ENCODE assay signal across 13 mouse cellular contexts in the genomic region with DNA sequence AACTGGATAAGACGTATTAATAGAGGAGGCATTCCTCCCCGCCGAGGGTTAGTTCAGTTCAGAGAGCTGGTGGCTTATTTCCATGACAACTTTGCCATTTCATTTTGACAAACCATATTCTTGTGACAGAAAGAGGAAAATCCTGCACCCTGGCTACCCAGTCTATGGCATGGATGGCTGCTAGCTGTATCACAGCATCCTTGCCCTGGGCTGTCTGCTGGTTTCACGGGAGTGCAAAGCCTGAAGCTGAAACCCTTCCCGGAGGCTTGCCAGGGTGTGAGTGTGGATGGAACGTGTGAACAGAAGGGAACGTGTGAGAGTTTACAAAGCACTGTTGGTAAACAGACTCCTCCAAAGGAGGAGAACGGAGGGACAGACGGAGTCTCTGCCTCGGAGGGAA.
DNase-seq lines count a peak whose midpoint lies in the region; ATAC-seq and TF ChIP-seq lines count a peak whose summit lies in the region.
"Had no signal": no experiment of that assay in that cellular context is flagged by ENCODE, and none has a peak within 500 bp of the region (broad histone marks: within the 10 kb centered on the region; RNA-seq: fewer than 3 reads in every experiment).

No protein-coding gene starts in this region.

- 53% methylated on average over 10 of the region's 10 CpGs for WGBS in limb, embryonic 14.5 days
- 49% methylated on average over 10 of the region's 10 CpGs for WGBS in limb, embryonic 10.5 days
- 53% methylated on average over 10 of the region's 10 CpGs for WGBS in forebrain, embryonic 11.5 days
- 20% methylated on average over 10 of the region's 10 CpGs for WGBS in forebrain, embryonic 16.5 days
- WGBS in midbrain, embryonic 16.5 days: 38% methylated on average over 10 of the region's 10 CpGs
- 71% methylated on average over 10 of the region's 10 CpGs for WGBS in lung, postnatal 0 days
- 83% methylated on average over 10 of the region's 10 CpGs for WGBS in heart, adult 2 months

- H3K9ac ChIP-seq in limb, embryonic 14.5 days (ENCODE audit: low read depth, low read length, severe bottlenecking): no peak overlapping the region
- no peak overlapping the region for H3K9ac ChIP-seq in forebrain, embryonic 11.5 days (ENCODE audit: low read length)
- H3K9ac ChIP-seq in forebrain, embryonic 16.5 days (replicated peaks; ENCODE audit: low read depth, low read length): no peak overlapping the region
- H3K9ac ChIP-seq in midbrain, embryonic 16.5 days (ENCODE audit: low read depth, low read length): 0 out of 2 replicates have a peak overlapping the region, but pooled peaks have one; percentile 18
- H3K9ac ChIP-seq in lung, postnatal 0 days (replicated peaks; ENCODE audit: low read depth): no peak overlapping the region
- H3K9ac ChIP-seq in heart, adult 2 months (ENCODE audit: low read depth, low read length): no peak overlapping the region
- H3K9ac ChIP-seq: limb, embryonic 13.5 days had no signal

- no peak for ATAC-seq in limb, embryonic 14.5 days (ENCODE audit: low FRiP score, low read depth)
- ATAC-seq in forebrain, embryonic 11.5 days (replicated peaks; ENCODE audit: low FRiP score): no peak
- peak; percentile 74 for ATAC-seq in forebrain, embryonic 16.5 days
- peak; percentile 41; the same call in 1 of the 2 replicates for ATAC-seq in midbrain, embryonic 16.5 days
- ATAC-seq in lung, postnatal 0 days: no peak
- ATAC-seq: activated CD4-positive, CD25-positive, alpha-beta regulatory T cell, adult 4 months had no signal

- H3K27ac ChIP-seq in limb, embryonic 14.5 days (replicated peaks; ENCODE audit: low read depth, low read length): 0 out of 2 replicates have a peak overlapping the region, but pooled peaks have one; percentile 26
- no peak overlapping the region for H3K27ac ChIP-seq in limb, embryonic 10.5 days
- peak overlapping the region; percentile 59 for H3K27ac ChIP-seq in forebrain, embryonic 11.5 days (ENCODE audit: low read depth, low read length)
- peak overlapping the region; percentile 19; the same call in 1 of the 2 replicates for H3K27ac ChIP-seq in forebrain, embryonic 16.5 days (ENCODE audit: low read length)
- H3K27ac ChIP-seq in midbrain, embryonic 16.5 days (ENCODE audit: low read length): peak overlapping the region; percentile 69
- no peak overlapping the region for H3K27ac ChIP-seq in lung, postnatal 0 days (ENCODE audit: low read length)
- H3K27ac ChIP-seq in heart, adult 2 months: no peak overlapping the region
- H3K27ac ChIP-seq: kidney, postnatal 0 days; limb, embryonic 13.5 days had no signal

- no peak for TF ChIP-seq POLR2A in limb, embryonic 14.5 days (IDR thresholded peaks at IDR 0.05; ENCODE audit: borderline replicate concordance, extremely low read depth, insufficient read depth, insufficient read length)
- TF ChIP-seq POLR2A in heart, adult 2 months (IDR thresholded peaks at IDR 0.05; ENCODE audit: insufficient read depth, low read depth, low read length): no peak

- no peak for TF ChIP-seq CTCF in lung, postnatal 0 days (IDR thresholded peaks at IDR 0.05)
- TF ChIP-seq CTCF in heart, adult 2 months (IDR thresholded peaks at IDR 0.05): no peak

- TF ChIP-seq EP300 in lung, postnatal 0 days (IDR thresholded peaks at IDR 0.05): no peak
- no peak for TF ChIP-seq EP300 in heart, adult 2 months (IDR thresholded peaks at IDR 0.05; ENCODE audit: insufficient read depth, low read depth, low read length)

- intact Hi-C loops in heart, adult 2 months (cut with DNase I): no loop called here

- H3K9me3 ChIP-seq in limb, embryonic 14.5 days (ENCODE audit: control insufficient read depth, low read length): no peaks in the 10 kb centered on the region
- no peaks in the 10 kb centered on the region for H3K9me3 ChIP-seq in limb, embryonic 10.5 days (replicated peaks)
- no peaks in the 10 kb centered on the region for H3K9me3 ChIP-seq in forebrain, embryonic 11.5 days (ENCODE audit: control insufficient read depth, low read length)
- H3K9me3 ChIP-seq in forebrain, embryonic 16.5 days (ENCODE audit: control insufficient read depth, low read length): no peaks in the 10 kb centered on the region
- no peaks in the 10 kb centered on the region for H3K9me3 ChIP-seq in midbrain, embryonic 16.5 days (replicated peaks; ENCODE audit: control insufficient read depth, low read length, poor library complexity, severe bottlenecking)
- H3K9me3 ChIP-seq in lung, postnatal 0 days (ENCODE audit: low read length): no peaks in the 10 kb centered on the region
- H3K9me3 ChIP-seq: limb, embryonic 13.5 days had no signal

- no peak overlapping the region for H3K4me2 ChIP-seq in limb, embryonic 14.5 days (replicated peaks; ENCODE audit: low read depth, low read length, severe bottlenecking)
- no peak overlapping the region for H3K4me2 ChIP-seq in forebrain, embryonic 11.5 days (ENCODE audit: low read depth, low read length, severe bottlenecking)
- no peak overlapping the region for H3K4me2 ChIP-seq in forebrain, embryonic 16.5 days (ENCODE audit: low read length)
- 0 out of 2 replicates have a peak overlapping the region, but pooled peaks have one; percentile 20 for H3K4me2 ChIP-seq in midbrain, embryonic 16.5 days (ENCODE audit: low read length)
- H3K4me2 ChIP-seq in lung, postnatal 0 days (replicated peaks; ENCODE audit: low read depth, low read length): no peak overlapping the region
- H3K4me2 ChIP-seq: limb, embryonic 13.5 days had no signal

- no peak for DNase-seq in limb, embryonic 14.5 days (ENCODE audit: low spot score)
- DNase-seq in limb, embryonic 10.5 days (ENCODE audit: low spot score): no peak
- DNase-seq in forebrain, embryonic 11.5 days (ENCODE audit: low spot score): no peak
- DNase-seq in lung, postnatal 0 days (ENCODE audit: low spot score): no peak
- DNase-seq in heart, adult 2 months: no peak
- DNase-seq: cerebellum, adult 11-12 months; lung, adult 18-20 months; thymus, adult 18-20 months had no signal

- no peaks in the 10 kb centered on the region for H3K27me3 ChIP-seq in limb, embryonic 14.5 days (ENCODE audit: control insufficient read depth, insufficient read depth, low read length)
- no peaks in the 10 kb centered on the region for H3K27me3 ChIP-seq in limb, embryonic 10.5 days (ENCODE audit: low read depth, poor library complexity, severe bottlenecking)
- H3K27me3 ChIP-seq in forebrain, embryonic 11.5 days (ENCODE audit: control insufficient read depth, insufficient read depth, low read length): no peaks in the 10 kb centered on the region
- H3K27me3 ChIP-seq in forebrain, embryonic 16.5 days (replicated peaks; ENCODE audit: control insufficient read depth, insufficient read depth, low read length): no peaks in the 10 kb centered on the region
- H3K27me3 ChIP-seq in midbrain, embryonic 16.5 days (ENCODE audit: control insufficient read depth, insufficient read depth, low read depth, low read length): no peaks in the 10 kb centered on the region
- H3K27me3 ChIP-seq in lung, postnatal 0 days (replicated peaks; ENCODE audit: insufficient read depth, low read length): no peaks in the 10 kb centered on the region
- H3K27me3 ChIP-seq in heart, adult 2 months (ENCODE audit: control insufficient read depth, insufficient read depth, low read length): no peaks in the 10 kb centered on the region
- H3K27me3 ChIP-seq: limb, embryonic 13.5 days had no signal

- no peak overlapping the region for H3K4me3 ChIP-seq in limb, embryonic 14.5 days (replicated peaks; ENCODE audit: low read length)
- H3K4me3 ChIP-seq in limb, embryonic 10.5 days: no peak overlapping the region
- no peak overlapping the region for H3K4me3 ChIP-seq in forebrain, embryonic 11.5 days (ENCODE audit: low read depth, low read length)
- H3K4me3 ChIP-seq in forebrain, embryonic 16.5 days (replicated peaks; ENCODE audit: low read length): no peak overlapping the region
- no peak overlapping the region for H3K4me3 ChIP-seq in midbrain, embryonic 16.5 days (ENCODE audit: low read depth, low read length)
- no peak overlapping the region for H3K4me3 ChIP-seq in lung, postnatal 0 days (ENCODE audit: low read depth, low read length)
- no peak overlapping the region for H3K4me3 ChIP-seq in heart, adult 2 months
- H3K4me3 ChIP-seq: limb, embryonic 13.5 days had no signal

- no peaks in the 10 kb centered on the region for H3K36me3 ChIP-seq in limb, embryonic 14.5 days (ENCODE audit: control insufficient read depth, insufficient read depth, low read length)
- peaks cover 7% of the 10 kb centered on the region; the same call in 1 of the 2 replicates for H3K36me3 ChIP-seq in limb, embryonic 10.5 days
- no peaks in the 10 kb centered on the region for H3K36me3 ChIP-seq in forebrain, embryonic 11.5 days (ENCODE audit: control insufficient read depth, insufficient read depth, low read length)
- H3K36me3 ChIP-seq in forebrain, embryonic 16.5 days (ENCODE audit: control insufficient read depth, insufficient read depth): no peaks in the 10 kb centered on the region
- no peaks in the 10 kb centered on the region for H3K36me3 ChIP-seq in midbrain, embryonic 16.5 days (ENCODE audit: control insufficient read depth, insufficient read depth, low read length)
- H3K36me3 ChIP-seq in lung, postnatal 0 days (ENCODE audit: insufficient read depth, low read length): no peaks in the 10 kb centered on the region
- H3K36me3 ChIP-seq in heart, adult 2 months (ENCODE audit: control insufficient read depth, insufficient read depth, low read length): no peaks in the 10 kb centered on the region
- H3K36me3 ChIP-seq: limb, embryonic 13.5 days had no signal

- peaks cover 7% of the 10 kb centered on the region; the same call in 1 of the 2 replicates for H3K4me1 ChIP-seq in limb, embryonic 14.5 days (ENCODE audit: control insufficient read depth, insufficient read depth, low read length)
- H3K4me1 ChIP-seq in limb, embryonic 10.5 days: peaks cover 17% of the 10 kb centered on the region
- peaks cover 13% of the 10 kb centered on the region for H3K4me1 ChIP-seq in forebrain, embryonic 11.5 days (replicated peaks; ENCODE audit: control insufficient read depth, insufficient read depth, low read length)
- peaks cover 34% of the 10 kb centered on the region for H3K4me1 ChIP-seq in forebrain, embryonic 16.5 days (replicated peaks; ENCODE audit: control insufficient read depth, insufficient read depth, low read length)
- H3K4me1 ChIP-seq in midbrain, embryonic 16.5 days (ENCODE audit: control insufficient read depth, insufficient read depth, low read length): peaks cover 13% of the 10 kb centered on the region
- H3K4me1 ChIP-seq in lung, postnatal 0 days (ENCODE audit: insufficient read depth, low read depth, low read length): no peaks in the 10 kb centered on the region
- peaks cover 3% of the 10 kb centered on the region for H3K4me1 ChIP-seq in heart, adult 2 months (ENCODE audit: control insufficient read depth, insufficient read depth, low read length)

- peaks cover 5% of the 10 kb centered on the region for H3K79me2 ChIP-seq in heart, adult 2 months (replicated peaks; ENCODE audit: control insufficient read depth, insufficient read depth, low read length)

Comparison
In these comparisons a context has a peak if more than half of its experiments do, and no peak if none do; other contexts are left out.
1. ATAC-seq: peak in forebrain, embryonic 16.5 days (single experiment) and midbrain, embryonic 16.5 days (single experiment); none in limb, embryonic 14.5 days (single experiment), forebrain, embryonic 11.5 days (single experiment) and lung, postnatal 0 days (single experiment).
2. H3K27ac ChIP-seq: peak in limb, embryonic 14.5 days (single experiment), forebrain, embryonic 11.5 days (single experiment), forebrain, embryonic 16.5 days (single experiment) and midbrain, embryonic 16.5 days (single experiment); none in limb, embryonic 10.5 days (single experiment), lung, postnatal 0 days (single experiment) and heart, adult 2 months (single experiment).